Mouse (Mus musculus): ENCODE measurements at regions not wholly inside any gene's neighbourhood (a gene's known extent, or its start where the extent isn't known, plus 50 kb on each side); places are given as distances from the start of the nearest gene placed in this dataset.

- TF ChIP-seq USF1 (IDR thresholded peaks at IDR 0.05; ENCODE audit: low read depth) (no peak), MYOD1 (IDR thresholded peaks at IDR 0.05; ENCODE audit: control insufficient read depth in 1 of 3, insufficient read length in 2 of 3, low read depth in 2 of 3) (no peak), TCF12 (IDR thresholded peaks at IDR 0.05; ENCODE audit: insufficient read depth, poor library complexity, severe bottlenecking) (no peak), POLR2A (IDR thresholded peaks at IDR 0.05; ENCODE audit: insufficient read length, low read depth) (no peak), POLR2AphosphoS2 (IDR thresholded peaks at IDR 0.05; ENCODE audit: insufficient read length, low read depth) (no peak), E2F4 (IDR thresholded peaks at IDR 0.05; ENCODE audit: insufficient read depth) (no peak), SRF (IDR thresholded peaks at IDR 0.05; ENCODE audit: control insufficient read depth, insufficient read length, low read depth) (no peak), CEBPB (IDR thresholded peaks at IDR 0.05; ENCODE audit: insufficient read depth, poor library complexity, severe bottlenecking) (no peak), MAX (IDR thresholded peaks at IDR 0.05; ENCODE audit: low read depth) (no peak), REST (IDR thresholded peaks at IDR 0.05; ENCODE audit: insufficient read depth, insufficient read length) (no peak), TCF3 (IDR thresholded peaks at IDR 0.05; ENCODE audit: insufficient read length, low read depth) (no peak)
Observed at GRCm38 (mm10) chr13:111968197-111968596, 159.4 kb upstream of the Map3k1 start.

Data from myocyte (in vitro differentiated cells).